Mouse (Mus musculus) heart, embryonic 10.5 days (tissue): ENCODE results near the gene Abr. TPM values are rescaled to one million over a fixed set of nuclear protein-coding genes. Genes with fewer than 3 reads are reported as not detected.

Experiments
- DNase-seq: peaks from one replicate; pipeline ENCODE4 v3.0.0-alpha.2; 2017; ENCODE audit warnings: low spot score
- H3K27ac ChIP-seq: fragments of 300-500 bp; sonication (generic); 2 replicates; pipeline ENCODE4 v1.5.1; 2016; ENCODE audit warnings: mild to moderate bottlenecking
- H3K27me3 ChIP-seq: fragments of 300-500 bp; sonication (generic); 2 replicates; pipeline ENCODE4 v1.6.1; 2016; ENCODE audit warnings: mild to moderate bottlenecking; ENCODE audit not compliant: poor library complexity, insufficient read depth, severe bottlenecking
- H3K36me3 ChIP-seq: fragments of 300-500 bp; sonication (generic); 2 replicates; pipeline ENCODE4 v1.6.1; 2016; ENCODE audit warnings: mild to moderate bottlenecking, moderate library complexity
- H3K4me1 ChIP-seq: fragments of 300-500 bp; sonication (generic); 2 replicates; pipeline ENCODE4 v1.6.1; 2016; ENCODE audit warnings: mild to moderate bottlenecking
- H3K4me3 ChIP-seq: fragments of 300-500 bp; sonication (generic); 2 replicates; pipeline ENCODE4 v1.5.1; 2016; ENCODE audit warnings: mild to moderate bottlenecking, moderate library complexity
- H3K9me3 ChIP-seq: fragments of 300-500 bp; sonication (generic); 2 replicates; pipeline ENCODE4 v1.6.1; 2016; ENCODE audit warnings: mild to moderate bottlenecking, moderate library complexity
- WGBS: fragments of 180-500 bp; shearing (Covaris S2); methylation state at CpG from one replicate; pipeline ENCODE4 v1.1.7; 2016; 5-methylcytosine and 5-hydroxymethylcytosine counted together
- polyA plus RNA-seq: library from polyadenylated mRNA; unstranded; fragments of >200 nt; fragmentation: Nextera tagmentation; extraction: Ambion mirVana; gene quantifications from 2 replicates; pipeline ENCODE4 v1.2.1, GENCODE M21; 2016

Abr gene
- polyA plus RNA-seq, 1 experiment from 2014 or later, result 32.8 TPM

GRCm38 (mm10) chr11:76467487-76468005 lies 154.6 kb downstream of the Abr start:
- H3K27ac ChIP-seq, result peak overlapping the region; percentile 80
- H3K4me3 ChIP-seq, result peak overlapping the region; percentile 27
- peaks cover 47% of the 10 kb centered on the region for H3K36me3 ChIP-seq
- DNase-seq, result no peak
- no peaks in the 10 kb centered on the region for H3K9me3 ChIP-seq
- WGBS, result 27% methylated on average over 8 of the region's 8 CpGs
- H3K27me3 ChIP-seq, result no peaks in the 10 kb centered on the region
- peaks cover 72% of the 10 kb centered on the region for H3K4me1 ChIP-seq

GRCm38 (mm10) chr11:76467073-76467472 lies 155.0 kb downstream of the Abr start:
- H3K4me1 ChIP-seq, result peaks cover 67% of the 10 kb centered on the region
- peak overlapping the region; percentile 27; the same call in 1 of the 2 replicates for H3K4me3 ChIP-seq
- no peak for DNase-seq
- H3K27me3 ChIP-seq, result no peaks in the 10 kb centered on the region
- H3K27ac ChIP-seq, result peak overlapping the region; percentile 80
- H3K9me3 ChIP-seq, result no peaks in the 10 kb centered on the region
- H3K36me3 ChIP-seq, result peaks cover 48% of the 10 kb centered on the region
- 32% methylated on average over 10 of the region's 10 CpGs for WGBS

GRCm38 (mm10) chr11:76465879-76466278 lies 156.2 kb downstream of the Abr start:
- no peak for DNase-seq
- 77% methylated on average over 4 of the region's 4 CpGs for WGBS
- Histone ChIP-seq H3K4me1 (peaks cover 71% of the 10 kb centered on the region), H3K36me3 (peaks cover 48% of the 10 kb centered on the region), H3K27ac (peak overlapping the region; percentile 56), H3K27me3 (no peaks in the 10 kb centered on the region), H3K9me3 (no peaks in the 10 kb centered on the region), H3K4me3 (no peak overlapping the region)

- Histone ChIP-seq H3K9me3 (no peaks in the 10 kb centered on the region), H3K4me3 (no peak overlapping the region), H3K27ac (no peak overlapping the region), H3K36me3 (peaks cover 59% of the 10 kb centered on the region), H3K27me3 (no peaks in the 10 kb centered on the region), H3K4me1 (peaks cover 40% of the 10 kb centered on the region)
- DNase-seq, result no peak
- 87% methylated on average over 5 of the region's 5 CpGs for WGBS
Measured at GRCm38 (mm10) chr11:76461696-76462095, 160.4 kb downstream of the Abr start.

- H3K9me3 ChIP-seq, result no peaks in the 10 kb centered on the region
- H3K36me3 ChIP-seq, result peaks cover 59% of the 10 kb centered on the region
- H3K27ac ChIP-seq, result no peak overlapping the region
- H3K27me3 ChIP-seq, result no peaks in the 10 kb centered on the region
- no peak overlapping the region for H3K4me3 ChIP-seq
- peaks cover 40% of the 10 kb centered on the region for H3K4me1 ChIP-seq
- WGBS, result 62% methylated on average over 6 of the region's 6 CpGs
- no peak for DNase-seq
Measured at GRCm38 (mm10) chr11:76461201-76461600, 160.9 kb downstream of the Abr start.

- Histone ChIP-seq H3K9me3 (no peaks in the 10 kb centered on the region), H3K27ac (no peak overlapping the region), H3K4me1 (peaks cover 28% of the 10 kb centered on the region), H3K27me3 (no peaks in the 10 kb centered on the region), H3K4me3 (no peak overlapping the region), H3K36me3 (peaks cover 73% of the 10 kb centered on the region)
- DNase-seq, result no peak
- WGBS, result 60% methylated on average over 3 of the region's 3 CpGs
Measured at GRCm38 (mm10) chr11:76459489-76459888, 162.6 kb downstream of the Abr start.

- WGBS, result 82% methylated on average over 9 of the region's 9 CpGs
- Histone ChIP-seq H3K27me3 (no peaks in the 10 kb centered on the region), H3K27ac (no peak overlapping the region), H3K4me3 (no peak overlapping the region), H3K9me3 (no peaks in the 10 kb centered on the region), H3K4me1 (peaks cover 20% of the 10 kb centered on the region), H3K36me3 (peaks cover 75% of the 10 kb centered on the region)
- DNase-seq, result no peak
Measured at GRCm38 (mm10) chr11:76458730-76459129, 163.4 kb downstream of the Abr start.

- no peak for DNase-seq
- Histone ChIP-seq H3K36me3 (peaks cover 69% of the 10 kb centered on the region), H3K4me1 (peaks cover 15% of the 10 kb centered on the region), H3K27ac (peak overlapping the region; percentile 31; the same call in 1 of the 2 replicates), H3K4me3 (no peak overlapping the region), H3K9me3 (no peaks in the 10 kb centered on the region), H3K27me3 (no peaks in the 10 kb centered on the region)
- WGBS, result 84% methylated on average over 10 of the region's 10 CpGs
Measured at GRCm38 (mm10) chr11:76456897-76457296, 165.2 kb downstream of the Abr start.

GRCm38 (mm10) chr11:76456233-76456632 lies 165.9 kb downstream of the Abr start:
- no peaks in the 10 kb centered on the region for H3K27me3 ChIP-seq
- peaks cover 69% of the 10 kb centered on the region for H3K36me3 ChIP-seq
- H3K27ac ChIP-seq, result no peak overlapping the region
- peak; percentile 90 for DNase-seq
- H3K4me3 ChIP-seq, result no peak overlapping the region
- H3K4me1 ChIP-seq, result peaks cover 14% of the 10 kb centered on the region
- WGBS, result 19% methylated on average over 6 of the region's 6 CpGs
- H3K9me3 ChIP-seq, result no peaks in the 10 kb centered on the region

- Histone ChIP-seq H3K36me3 (peaks cover 69% of the 10 kb centered on the region), H3K9me3 (no peaks in the 10 kb centered on the region), H3K27ac (no peak overlapping the region), H3K4me1 (peaks cover 22% of the 10 kb centered on the region), H3K4me3 (no peak overlapping the region), H3K27me3 (no peaks in the 10 kb centered on the region)
- 42% methylated on average over 5 of the region's 5 CpGs for WGBS
- DNase-seq, result peak; percentile 89
Measured at GRCm38 (mm10) chr11:76454492-76454891, 167.6 kb downstream of the Abr start.

GRCm38 (mm10) chr11:76450202-76450561 lies 171.9 kb downstream of the Abr start:
- Histone ChIP-seq H3K36me3 (peaks cover 60% of the 10 kb centered on the region), H3K9me3 (no peaks in the 10 kb centered on the region), H3K27me3 (no peaks in the 10 kb centered on the region), H3K4me3 (no peak overlapping the region), H3K27ac (peak overlapping the region; percentile 68), H3K4me1 (peaks cover 45% of the 10 kb centered on the region)
- 69% methylated on average over 3 of the region's 3 CpGs for WGBS
- DNase-seq, result no peak

GRCm38 (mm10) chr11:76449520-76450201 lies 172.5 kb downstream of the Abr start:
- WGBS, result 52% methylated on average over 15 of the region's 15 CpGs
- Histone ChIP-seq H3K27ac (peak overlapping the region; percentile 68), H3K36me3 (peaks cover 59% of the 10 kb centered on the region), H3K4me3 (no peak overlapping the region), H3K27me3 (no peaks in the 10 kb centered on the region), H3K9me3 (no peaks in the 10 kb centered on the region), H3K4me1 (peaks cover 50% of the 10 kb centered on the region)
- no peak for DNase-seq

GRCm38 (mm10) chr11:76446251-76446650 lies 175.9 kb downstream of the Abr start:
- Histone ChIP-seq H3K4me1 (peaks cover 67% of the 10 kb centered on the region), H3K9me3 (no peaks in the 10 kb centered on the region), H3K4me3 (no peak overlapping the region), H3K27me3 (no peaks in the 10 kb centered on the region), H3K27ac (no peak overlapping the region; the same call in 1 of the 2 replicates), H3K36me3 (peaks cover 47% of the 10 kb centered on the region)
- 6% methylated on average over 10 of the region's 10 CpGs for WGBS
- DNase-seq, result no peak
